Mouse (Mus musculus) neural tube, embryonic 13.5 days (tissue): ENCODE data around the gene Ntm. TPM values are rescaled to one million over a fixed set of nuclear protein-coding genes. Genes with fewer than 3 reads are reported as not detected.

Experiments
- ATAC-seq: fragments of 200-750 bp; cut with Nextera tagmentation; 2 replicates; pipeline ENCODE4 v1.8.0; 2017; ENCODE audit warnings: low read depth, mild to moderate bottlenecking, moderate TSS enrichment, moderate library complexity
- H3K27ac ChIP-seq: fragments of 300-500 bp; sonication (generic); replicated peaks from 2 replicates; pipeline ENCODE4 v1.5.1; 2015; ENCODE audit warnings: moderate library complexity, mild to moderate bottlenecking, inconsistent platforms
- H3K27me3 ChIP-seq: fragments of 300-500 bp; sonication (generic); 2 replicates; pipeline ENCODE4 v1.6.1; 2015; ENCODE audit warnings: mild to moderate bottlenecking, inconsistent platforms
- H3K36me3 ChIP-seq: fragments of 300-500 bp; sonication (generic); 2 replicates; pipeline ENCODE4 v1.6.1; 2015; ENCODE audit warnings: mild to moderate bottlenecking, inconsistent platforms
- H3K4me1 ChIP-seq: fragments of 300-500 bp; sonication (generic); replicated peaks from 2 replicates; pipeline ENCODE4 v1.6.1; 2015; ENCODE audit warnings: inconsistent platforms
- H3K4me2 ChIP-seq: fragments of 300-500 bp; sonication (generic); 2 replicates; pipeline ENCODE4 v1.6.1; 2015; ENCODE audit warnings: inconsistent platforms, mild to moderate bottlenecking, moderate library complexity
- H3K4me3 ChIP-seq: fragments of 300-500 bp; sonication (generic); 2 replicates; pipeline ENCODE4 v1.5.1; 2015; ENCODE audit warnings: mild to moderate bottlenecking, inconsistent platforms
- H3K9ac ChIP-seq: fragments of 300-500 bp; sonication (generic); 2 replicates; pipeline ENCODE4 v1.6.1; 2015; ENCODE audit warnings: moderate library complexity, mild to moderate bottlenecking, inconsistent platforms
- H3K9me3 ChIP-seq: fragments of 300-500 bp; sonication (generic); 2 replicates; pipeline ENCODE4 v1.6.1; 2016; ENCODE audit warnings: inconsistent platforms
- WGBS: fragments of 180-500 bp; shearing (Covaris S2); methylation state at CpG from one replicate; pipeline ENCODE4 v1.1.7; 2015; 5-methylcytosine and 5-hydroxymethylcytosine counted together
- polyA plus RNA-seq: library from polyadenylated mRNA; unstranded; fragments of >200 nt; fragmentation: Nextera tagmentation; extraction: Ambion mirVana; gene quantifications from 2 replicates; pipeline ENCODE4 v1.2.1, GENCODE M21; 2015

Ntm gene
- polyA plus RNA-seq, 1 experiment from 2014 or later = 150 TPM

GRCm38 (mm10) chr9:29181661-29182060, 781.3 kb downstream of the Ntm start:
- WGBS = 91% methylated on average over 2 of the region's 2 CpGs
- Histone ChIP-seq H3K4me3 (no peak overlapping the region), H3K36me3 (no peaks in the 10 kb centered on the region), H3K9me3 (no peaks in the 10 kb centered on the region), H3K9ac (no peak overlapping the region), H3K4me2 (no peak overlapping the region), H3K27me3 (no peaks in the 10 kb centered on the region), H3K4me1 (no peaks in the 10 kb centered on the region), H3K27ac (no peak overlapping the region)
- ATAC-seq = no peak

GRCm38 (mm10) chr9:29165731-29166130, 797.2 kb downstream of the Ntm start:
- Histone ChIP-seq H3K4me3 (no peak overlapping the region), H3K27me3 (no peaks in the 10 kb centered on the region), H3K4me1 (peaks cover 17% of the 10 kb centered on the region), H3K4me2 (no peak overlapping the region), H3K36me3 (no peaks in the 10 kb centered on the region), H3K9me3 (no peaks in the 10 kb centered on the region), H3K27ac (no peak overlapping the region), H3K9ac (no peak overlapping the region)
- ATAC-seq = no peak
- WGBS = 69% methylated on average over 2 of the region's 2 CpGs

DNA sequence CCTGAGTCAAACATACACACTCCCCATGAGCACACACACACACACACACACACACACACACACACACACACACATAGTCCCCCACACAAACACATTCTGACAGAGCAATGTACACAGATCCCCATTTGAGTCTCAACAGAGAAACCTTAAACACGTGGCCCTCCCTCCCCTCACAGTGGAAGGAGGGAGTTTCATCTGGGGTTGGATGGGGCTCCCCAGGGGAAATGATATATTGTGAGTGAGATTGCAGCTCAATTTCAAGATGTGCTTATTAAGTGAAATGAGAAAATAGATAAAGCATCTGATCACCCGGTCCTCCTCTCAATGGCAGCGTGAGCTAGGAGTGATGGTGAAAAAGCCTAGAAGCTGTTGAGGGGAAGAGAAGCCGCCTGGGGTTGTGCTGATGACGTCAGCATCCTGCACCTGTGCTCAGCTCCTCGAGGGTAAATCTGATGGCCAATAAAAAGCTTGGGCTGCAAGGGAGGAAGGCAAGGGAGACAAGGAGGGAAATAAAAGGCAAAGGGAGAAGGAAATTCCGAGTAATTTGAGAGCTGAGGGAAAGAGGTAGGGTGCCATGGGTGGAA, 801.8 kb downstream of the Ntm start:
- H3K4me1 ChIP-seq = peaks cover 17% of the 10 kb centered on the region
- H3K4me2 ChIP-seq = no peak overlapping the region; the same call in 1 of the 2 replicates
- no peaks in the 10 kb centered on the region for H3K9me3 ChIP-seq
- no peaks in the 10 kb centered on the region for H3K27me3 ChIP-seq
- no peak overlapping the region for H3K9ac ChIP-seq
- WGBS = 10% methylated on average over 7 of the region's 7 CpGs
- peak; percentile 72 for ATAC-seq
- H3K4me3 ChIP-seq = no peak overlapping the region
- no peaks in the 10 kb centered on the region for H3K36me3 ChIP-seq
- peak overlapping the region; percentile 69 for H3K27ac ChIP-seq

GRCm38 (mm10) chr9:29145901-29146300, 817.0 kb downstream of the Ntm start:
- Histone ChIP-seq H3K36me3 (no peaks in the 10 kb centered on the region), H3K27me3 (no peaks in the 10 kb centered on the region), H3K4me1 (peaks cover 7% of the 10 kb centered on the region; the same call in 1 of the 2 replicates), H3K4me3 (no peak overlapping the region), H3K27ac (no peak overlapping the region), H3K9me3 (no peaks in the 10 kb centered on the region), H3K9ac (no peak overlapping the region), H3K4me2 (no peak overlapping the region)
- WGBS = 21% methylated on average over 4 of the region's 4 CpGs
- ATAC-seq = no peak

GRCm38 (mm10) chr9:29136039-29136438, 826.9 kb downstream of the Ntm start:
- H3K9ac ChIP-seq = no peak overlapping the region
- H3K27me3 ChIP-seq = no peaks in the 10 kb centered on the region
- no peak for ATAC-seq
- peaks cover under 1% of the 10 kb centered on the region for H3K4me1 ChIP-seq
- WGBS = 85% methylated on average over 4 of the region's 4 CpGs
- no peaks in the 10 kb centered on the region for H3K36me3 ChIP-seq
- no peak overlapping the region for H3K27ac ChIP-seq
- H3K9me3 ChIP-seq = peaks cover 6% of the 10 kb centered on the region; the same call in 1 of the 2 replicates
- H3K4me3 ChIP-seq = no peak overlapping the region
- no peak overlapping the region for H3K4me2 ChIP-seq

DNA sequence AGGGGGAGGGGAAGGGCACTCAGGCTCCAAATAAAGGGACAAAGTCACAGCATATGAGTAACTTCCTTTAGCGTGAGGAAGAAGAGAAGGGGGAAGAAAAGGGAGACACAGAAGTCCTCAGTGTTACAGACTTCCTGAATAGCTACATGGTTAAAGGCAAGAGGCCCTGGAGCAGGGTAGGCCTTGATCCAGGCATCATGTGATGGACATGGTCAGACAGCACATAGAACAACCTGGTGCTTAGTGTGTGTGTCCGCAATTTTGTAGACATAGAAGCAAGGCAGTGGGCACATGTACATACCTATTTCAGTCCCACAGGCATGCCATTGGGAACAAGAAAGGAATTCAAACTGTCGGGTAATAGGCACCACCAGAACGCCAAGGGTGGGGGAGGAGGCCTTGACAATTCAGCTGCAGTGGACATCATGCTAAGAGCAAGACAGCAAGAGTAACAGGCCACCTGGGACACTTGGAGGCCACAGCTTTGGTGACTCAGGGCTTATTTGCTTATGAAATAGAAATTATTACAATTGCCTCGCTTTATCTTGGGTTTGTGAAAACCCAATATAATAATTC, 832.1 kb downstream of the Ntm start:
- 0 out of 2 replicates have a peak, but pooled peaks have one; percentile 19 for ATAC-seq
- Histone ChIP-seq H3K4me1 (peaks cover 22% of the 10 kb centered on the region), H3K9me3 (peaks cover 6% of the 10 kb centered on the region; the same call in 1 of the 2 replicates), H3K27me3 (no peaks in the 10 kb centered on the region), H3K36me3 (no peaks in the 10 kb centered on the region), H3K27ac (peak overlapping the region; percentile 43; the same call in 1 of the 2 replicates), H3K4me2 (no peak overlapping the region), H3K4me3 (no peak overlapping the region), H3K9ac (no peak overlapping the region)
- WGBS = 60% methylated on average over 5 of the region's 5 CpGs

DNA sequence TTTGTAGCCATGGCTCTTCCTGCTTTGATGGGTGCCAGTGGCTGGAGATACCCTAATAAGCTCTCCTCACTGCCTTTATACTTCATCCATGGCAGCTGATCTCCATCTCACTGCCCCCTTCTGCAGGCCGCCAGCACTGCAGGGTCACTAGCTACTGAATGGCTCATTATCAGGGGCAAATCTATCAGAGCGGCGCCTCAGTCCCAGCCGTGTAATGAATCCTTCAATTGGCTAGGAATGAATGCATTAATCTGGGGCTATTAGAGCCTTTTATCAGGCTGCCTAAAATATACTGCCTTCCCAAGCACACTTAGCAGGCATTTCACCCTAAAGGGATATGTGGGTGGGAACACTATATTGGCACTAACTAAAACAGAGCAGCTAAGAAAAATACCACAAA, 832.6 kb downstream of the Ntm start:
- 9% methylated on average over 4 of the region's 4 CpGs for WGBS
- Histone ChIP-seq H3K9me3 (peaks cover 6% of the 10 kb centered on the region; the same call in 1 of the 2 replicates), H3K4me1 (peaks cover 22% of the 10 kb centered on the region), H3K36me3 (no peaks in the 10 kb centered on the region), H3K9ac (no peak overlapping the region), H3K4me2 (no peak overlapping the region), H3K4me3 (no peak overlapping the region), H3K27ac (peak overlapping the region; percentile 54; the same call in 1 of the 2 replicates), H3K27me3 (no peaks in the 10 kb centered on the region)
- peak; percentile 81 for ATAC-seq

DNA sequence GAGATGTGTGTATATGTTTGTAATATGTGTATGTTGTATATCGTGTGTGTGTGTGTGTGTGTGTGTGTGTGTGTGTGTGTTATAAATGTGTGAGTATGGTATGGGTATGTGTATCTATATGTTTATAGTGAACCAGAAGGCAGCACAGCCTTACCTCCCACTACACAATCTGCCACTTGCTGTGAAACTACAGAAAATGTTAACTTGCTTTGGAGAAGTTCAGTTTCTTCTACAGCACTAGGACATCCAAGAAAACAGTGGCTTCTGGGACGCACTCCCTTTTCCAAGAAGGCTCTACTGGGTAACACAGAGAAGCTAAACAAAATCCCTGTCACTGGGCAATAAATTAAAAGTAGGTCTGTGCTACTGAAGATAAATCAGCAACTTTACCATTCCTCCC, 834.5 kb downstream of the Ntm start:
- Histone ChIP-seq H3K27ac (no peak overlapping the region), H3K4me1 (peaks cover 22% of the 10 kb centered on the region), H3K4me3 (no peak overlapping the region), H3K27me3 (no peaks in the 10 kb centered on the region), H3K9ac (no peak overlapping the region), H3K9me3 (peaks cover 6% of the 10 kb centered on the region; the same call in 1 of the 2 replicates), H3K4me2 (no peak overlapping the region), H3K36me3 (no peaks in the 10 kb centered on the region)
- 85% methylated on average over 2 of the region's 2 CpGs for WGBS
- ATAC-seq = no peak

DNA sequence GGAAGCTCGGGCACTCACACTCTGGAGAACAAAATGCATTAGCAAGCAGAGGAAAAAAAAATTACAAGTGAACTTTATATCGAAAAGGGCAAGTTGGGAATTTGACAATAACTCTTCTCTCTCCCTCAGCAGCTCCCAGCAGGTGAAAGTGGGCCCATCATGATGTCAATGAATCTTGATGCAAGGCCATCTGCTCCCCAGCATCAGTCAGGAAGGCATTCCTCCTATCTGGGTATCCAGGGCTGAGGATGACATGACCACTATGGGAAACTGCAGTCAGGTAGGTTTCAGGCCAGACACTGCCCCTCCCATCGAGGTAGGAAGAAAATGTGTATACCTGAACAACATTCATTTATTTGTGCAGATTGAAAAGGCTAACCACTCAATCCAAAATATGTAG, 838.5 kb downstream of the Ntm start:
- Histone ChIP-seq H3K27me3 (no peaks in the 10 kb centered on the region), H3K4me1 (peaks cover 5% of the 10 kb centered on the region), H3K4me2 (no peak overlapping the region), H3K27ac (no peak overlapping the region), H3K9ac (no peak overlapping the region), H3K4me3 (no peak overlapping the region), H3K36me3 (no peaks in the 10 kb centered on the region), H3K9me3 (no peaks in the 10 kb centered on the region)
- WGBS = 75% methylated on average over 3 of the region's 3 CpGs
- ATAC-seq = no peak

GRCm38 (mm10) chr9:29123828-29124227, 839.1 kb downstream of the Ntm start:
- no peak overlapping the region for H3K27ac ChIP-seq
- no peak overlapping the region for H3K4me2 ChIP-seq
- no peaks in the 10 kb centered on the region for H3K36me3 ChIP-seq
- H3K9me3 ChIP-seq = no peaks in the 10 kb centered on the region
- no peak for ATAC-seq
- H3K4me1 ChIP-seq = no peaks in the 10 kb centered on the region
- no peak overlapping the region for H3K4me3 ChIP-seq
- H3K9ac ChIP-seq = no peak overlapping the region
- WGBS = 87% methylated on average over 2 of the region's 2 CpGs
- no peaks in the 10 kb centered on the region for H3K27me3 ChIP-seq

GRCm38 (mm10) chr9:29117561-29118112, 845.3 kb downstream of the Ntm start:
- no peak for ATAC-seq
- WGBS = 50% methylated on average over 2 of the region's 2 CpGs
- H3K9me3 ChIP-seq = no peaks in the 10 kb centered on the region

GRCm38 (mm10) chr9:29115337-29115736, 847.6 kb downstream of the Ntm start:
- ATAC-seq = no peak
- 53% methylated on average over 2 of the region's 2 CpGs for WGBS
- H3K27ac ChIP-seq = no peak overlapping the region
- H3K27me3 ChIP-seq = no peaks in the 10 kb centered on the region
- no peak overlapping the region for H3K4me3 ChIP-seq
- H3K9ac ChIP-seq = no peak overlapping the region
- H3K4me2 ChIP-seq = no peak overlapping the region
- H3K36me3 ChIP-seq = no peaks in the 10 kb centered on the region
- no peaks in the 10 kb centered on the region; the same call in 1 of the 2 replicates for H3K4me1 ChIP-seq
- no peaks in the 10 kb centered on the region for H3K9me3 ChIP-seq

More at GRCm38 (mm10) chr9:29117561-29118112, 845.3 kb downstream of the Ntm start:
- Histone ChIP-seq H3K4me3 (no peak overlapping the region), H3K36me3 (no peaks in the 10 kb centered on the region), H3K4me1 (no peaks in the 10 kb centered on the region), H3K9ac (no peak overlapping the region), H3K27ac (no peak overlapping the region), H3K27me3 (no peaks in the 10 kb centered on the region), H3K4me2 (no peak overlapping the region)
